Mouse (Mus musculus): ENCODE data around the gene Ccdc38. TPM values are rescaled to one million over a fixed set of nuclear protein-coding genes. Genes with fewer than 3 reads are reported as not detected.

Gene Ccdc38
- polyA plus RNA-seq, 1 experiment from 2014 or later: 0.31 TPM

- peaks cover 8% of the 10 kb centered on the region for H3K4me1 ChIP-seq
- H3K9me3 ChIP-seq (replicated peaks): no peaks in the 10 kb centered on the region
- peak overlapping the region; percentile 86 for H3K27ac ChIP-seq (replicated peaks)
- no peaks in the 10 kb centered on the region for H3K27me3 ChIP-seq (ENCODE audit: low read depth, poor library complexity, severe bottlenecking)
- peak; percentile 85 for DNase-seq (ENCODE audit: low spot score)
- WGBS: 3% methylated on average over 22 of the region's 22 CpGs
- peak overlapping the region; percentile 60 for H3K4me3 ChIP-seq
- H3K36me3 ChIP-seq: no peaks in the 10 kb centered on the region
Observed at GRCm38 (mm10) chr10:93594022-93594482, 53.6 kb downstream of the Ccdc38 start.

- no peak overlapping the region for H3K4me3 ChIP-seq
- H3K36me3 ChIP-seq: no peaks in the 10 kb centered on the region
- H3K27me3 ChIP-seq (ENCODE audit: low read depth, poor library complexity, severe bottlenecking): no peaks in the 10 kb centered on the region
- DNase-seq (ENCODE audit: low spot score): no peak
- H3K4me1 ChIP-seq: 0 out of 2 replicates have a peak, but pooled peaks cover 3% of the 10 kb centered on the region
- WGBS: 68% methylated on average over 4 of the region's 4 CpGs
- H3K27ac ChIP-seq (replicated peaks): no peak overlapping the region
- no peaks in the 10 kb centered on the region for H3K9me3 ChIP-seq (replicated peaks)
Observed at GRCm38 (mm10) chr10:93595831-93596230, 55.4 kb downstream of the Ccdc38 start.

GRCm38 (mm10) chr10:93596641-93597040, 56.2 kb downstream of the Ccdc38 start:
- WGBS: 73% methylated on average over 3 of the region's 3 CpGs
- Histone ChIP-seq H3K27ac (replicated peaks) (no peak overlapping the region), H3K4me1 (0 out of 2 replicates have a peak, but pooled peaks cover 3% of the 10 kb centered on the region), H3K9me3 (replicated peaks) (no peaks in the 10 kb centered on the region), H3K4me3 (no peak overlapping the region), H3K36me3 (no peaks in the 10 kb centered on the region), H3K27me3 (ENCODE audit: low read depth, poor library complexity, severe bottlenecking) (no peaks in the 10 kb centered on the region)
- DNase-seq (ENCODE audit: low spot score): no peak

GRCm38 (mm10) chr10:93602309-93602708, 61.9 kb downstream of the Ccdc38 start:
- Histone ChIP-seq H3K4me3 (no peak overlapping the region), H3K27me3 (ENCODE audit: low read depth, poor library complexity, severe bottlenecking) (no peaks in the 10 kb centered on the region), H3K4me1 (no peaks in the 10 kb centered on the region), H3K36me3 (no peaks in the 10 kb centered on the region), H3K27ac (replicated peaks) (no peak overlapping the region), H3K9me3 (replicated peaks) (no peaks in the 10 kb centered on the region; the same call in 1 of the 2 replicates)
- 78% methylated on average over 5 of the region's 5 CpGs for WGBS
- no peak for DNase-seq (ENCODE audit: low spot score)

DNA sequence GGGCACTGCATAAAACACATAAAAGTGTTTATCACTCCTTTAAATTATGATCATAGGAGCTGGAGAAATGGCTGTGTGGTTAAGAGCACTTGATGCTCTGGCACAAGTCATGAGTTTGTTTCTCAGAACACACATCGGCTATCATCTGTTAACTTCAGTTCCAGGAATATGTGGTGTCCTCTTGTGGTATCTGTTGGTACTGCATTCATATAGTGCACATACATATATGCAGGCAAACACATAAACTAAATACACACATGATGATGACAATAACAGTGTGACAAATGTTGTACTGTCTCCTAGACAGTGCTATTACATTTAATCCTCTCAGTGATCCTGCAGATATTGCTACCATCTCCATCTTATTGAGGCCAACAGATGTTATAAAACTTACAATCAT, 62.8 kb downstream of the Ccdc38 start:
- H3K9me3 ChIP-seq (replicated peaks): no peaks in the 10 kb centered on the region; the same call in 1 of the 2 replicates
- no peaks in the 10 kb centered on the region for H3K4me1 ChIP-seq
- H3K36me3 ChIP-seq: no peaks in the 10 kb centered on the region
- H3K27ac ChIP-seq (replicated peaks): no peak overlapping the region
- no peaks in the 10 kb centered on the region for H3K27me3 ChIP-seq (ENCODE audit: low read depth, poor library complexity, severe bottlenecking)
- no peak for DNase-seq (ENCODE audit: low spot score)
- no peak overlapping the region for H3K4me3 ChIP-seq
- WGBS: 91% methylated on average over 1 of the region's 1 CpGs

GRCm38 (mm10) chr10:93606326-93606725, 65.9 kb downstream of the Ccdc38 start:
- H3K27ac ChIP-seq (replicated peaks): no peak overlapping the region
- no peak for DNase-seq (ENCODE audit: low spot score)
- no peak overlapping the region for H3K4me3 ChIP-seq
- H3K36me3 ChIP-seq: no peaks in the 10 kb centered on the region
- 92% methylated on average over 9 of the region's 9 CpGs for WGBS
- no peaks in the 10 kb centered on the region for H3K27me3 ChIP-seq (ENCODE audit: low read depth, poor library complexity, severe bottlenecking)
- no peaks in the 10 kb centered on the region for H3K4me1 ChIP-seq
- H3K9me3 ChIP-seq (replicated peaks): no peaks in the 10 kb centered on the region; the same call in 1 of the 2 replicates

DNA sequence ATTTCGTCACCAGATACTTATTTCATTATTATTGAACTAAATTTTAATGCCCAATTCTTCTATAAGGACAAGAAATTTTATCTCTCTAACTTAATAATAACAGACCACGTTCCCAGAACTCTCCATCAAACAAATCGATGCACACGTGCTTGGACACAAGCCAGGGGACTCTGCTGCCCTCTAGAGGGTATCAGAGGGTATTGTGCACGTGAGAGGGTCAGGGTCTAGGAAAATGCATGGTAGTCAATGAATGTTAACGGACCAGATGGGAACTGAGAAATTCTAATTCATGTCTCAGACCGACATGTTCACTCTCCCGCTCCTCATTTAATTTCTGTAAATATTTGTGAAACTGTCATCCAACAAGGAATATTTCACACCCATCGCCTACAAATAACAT, 67.6 kb downstream of the Ccdc38 start:
- no peak for DNase-seq (ENCODE audit: low spot score)

GRCm38 (mm10) chr10:93609236-93609635, 68.8 kb downstream of the Ccdc38 start:
- 91% methylated on average over 7 of the region's 7 CpGs for WGBS
- no peak overlapping the region for H3K27ac ChIP-seq (replicated peaks)
- H3K27me3 ChIP-seq (ENCODE audit: low read depth, poor library complexity, severe bottlenecking): no peaks in the 10 kb centered on the region
- H3K36me3 ChIP-seq: no peaks in the 10 kb centered on the region
- no peak overlapping the region for H3K4me3 ChIP-seq
- no peaks in the 10 kb centered on the region for H3K9me3 ChIP-seq (replicated peaks)
- H3K4me1 ChIP-seq: no peaks in the 10 kb centered on the region
- DNase-seq (ENCODE audit: low spot score): no peak

More for the DNA sequence above, 67.6 kb downstream of the Ccdc38 start:
- 66% methylated on average over 9 of the region's 9 CpGs for WGBS
- Histone ChIP-seq H3K4me1 (no peaks in the 10 kb centered on the region), H3K27ac (replicated peaks) (no peak overlapping the region), H3K9me3 (replicated peaks) (no peaks in the 10 kb centered on the region; the same call in 1 of the 2 replicates), H3K4me3 (no peak overlapping the region), H3K27me3 (ENCODE audit: low read depth, poor library complexity, severe bottlenecking) (no peaks in the 10 kb centered on the region), H3K36me3 (no peaks in the 10 kb centered on the region)

GRCm38 (mm10) chr10:93610896-93611295, 70.5 kb downstream of the Ccdc38 start:
- Histone ChIP-seq H3K4me3 (no peak overlapping the region), H3K36me3 (no peaks in the 10 kb centered on the region), H3K27ac (replicated peaks) (no peak overlapping the region), H3K9me3 (replicated peaks) (no peaks in the 10 kb centered on the region), H3K4me1 (no peaks in the 10 kb centered on the region), H3K27me3 (ENCODE audit: low read depth, poor library complexity, severe bottlenecking) (no peaks in the 10 kb centered on the region)
- no peak for DNase-seq (ENCODE audit: low spot score)
- WGBS: 96% methylated on average over 1 of the region's 1 CpGs

DNA sequence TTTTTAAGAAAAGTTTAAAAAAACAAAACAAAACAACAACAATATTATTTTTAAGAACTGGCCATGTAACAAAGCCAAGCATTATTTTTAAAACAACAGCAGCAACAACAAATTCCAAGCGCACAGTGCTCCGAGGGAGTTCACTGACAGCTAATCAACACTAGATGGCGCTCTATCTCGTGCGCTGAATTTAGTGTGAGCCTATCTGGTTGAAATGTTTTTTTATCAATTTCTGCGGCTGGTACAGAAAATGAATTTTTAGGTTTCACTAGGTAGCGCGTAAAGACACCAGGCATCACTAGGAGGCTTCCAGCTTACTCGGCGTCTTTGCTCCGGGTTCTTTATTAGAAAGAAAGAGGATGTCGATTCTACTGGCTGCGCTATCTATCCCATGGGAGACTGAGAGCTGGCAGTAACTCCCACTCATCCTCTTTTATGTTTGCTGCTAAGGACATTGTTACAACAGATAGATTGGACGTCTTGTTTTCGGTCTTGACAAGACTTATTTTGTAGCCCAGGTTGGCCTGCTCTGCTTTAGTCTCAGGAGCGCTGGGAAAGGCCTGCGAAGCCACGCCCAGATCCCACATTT, 71.1 kb downstream of the Ccdc38 start:
- no peaks in the 10 kb centered on the region for H3K27me3 ChIP-seq (ENCODE audit: low read depth, poor library complexity, severe bottlenecking)
- H3K36me3 ChIP-seq: no peaks in the 10 kb centered on the region
- 56% methylated on average over 18 of the region's 18 CpGs for WGBS
- peak; percentile 37 for DNase-seq (ENCODE audit: low spot score)
- H3K9me3 ChIP-seq (replicated peaks): no peaks in the 10 kb centered on the region
- no peak overlapping the region for H3K27ac ChIP-seq (replicated peaks)
- H3K4me3 ChIP-seq: no peak overlapping the region
- H3K4me1 ChIP-seq: no peaks in the 10 kb centered on the region

GRCm38 (mm10) chr10:93614850-93615249, 74.4 kb downstream of the Ccdc38 start:
- Histone ChIP-seq H3K27me3 (ENCODE audit: low read depth, poor library complexity, severe bottlenecking) (no peaks in the 10 kb centered on the region), H3K36me3 (no peaks in the 10 kb centered on the region), H3K9me3 (replicated peaks) (no peaks in the 10 kb centered on the region), H3K4me1 (no peaks in the 10 kb centered on the region), H3K4me3 (no peak overlapping the region), H3K27ac (replicated peaks) (no peak overlapping the region)
- DNase-seq (ENCODE audit: low spot score): no peak
- WGBS: 89% methylated on average over 8 of the region's 8 CpGs

DNA sequence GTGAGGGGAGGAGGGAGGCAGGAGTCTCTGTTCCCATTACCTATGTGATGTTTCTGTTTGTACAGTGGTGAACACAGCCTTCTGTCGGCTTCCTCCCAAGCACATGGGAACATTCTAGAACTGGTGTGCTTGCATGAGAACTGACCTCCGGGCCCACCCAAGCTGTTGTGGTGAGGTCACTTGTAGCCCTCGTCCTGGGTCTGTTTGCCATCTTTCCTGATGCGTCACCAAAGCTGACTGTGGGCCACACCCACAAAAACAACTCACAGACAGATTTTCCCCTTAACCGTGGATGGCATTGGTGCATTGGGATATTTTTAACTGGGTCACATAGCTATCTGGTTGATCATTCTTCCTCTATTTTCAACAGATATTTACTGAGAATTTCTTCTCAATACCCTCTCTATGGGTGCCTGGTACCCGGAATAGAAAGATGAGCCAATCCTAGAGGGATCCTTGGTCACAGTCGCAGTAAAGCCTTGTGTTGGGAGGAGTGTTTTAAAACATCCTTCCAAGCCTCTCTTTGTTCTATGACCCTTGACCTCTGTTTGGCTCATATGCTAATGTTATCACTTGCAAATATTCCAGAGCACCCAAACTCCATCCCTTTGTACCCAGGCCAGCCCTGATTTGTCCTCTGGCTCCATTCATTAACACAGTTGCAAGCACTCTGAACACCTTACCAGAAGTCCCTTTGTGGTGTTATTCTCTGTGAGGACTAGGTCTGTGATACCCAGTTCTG, 80.2 kb downstream of the Ccdc38 start:
- Histone ChIP-seq H3K4me1 (peaks cover 7% of the 10 kb centered on the region), H3K9me3 (replicated peaks) (no peaks in the 10 kb centered on the region), H3K4me3 (no peak overlapping the region), H3K36me3 (no peaks in the 10 kb centered on the region), H3K27me3 (ENCODE audit: low read depth, poor library complexity, severe bottlenecking) (no peaks in the 10 kb centered on the region), H3K27ac (replicated peaks) (no peak overlapping the region)
- no peak for DNase-seq (ENCODE audit: low spot score)
- 79% methylated on average over 7 of the region's 7 CpGs for WGBS

DNA sequence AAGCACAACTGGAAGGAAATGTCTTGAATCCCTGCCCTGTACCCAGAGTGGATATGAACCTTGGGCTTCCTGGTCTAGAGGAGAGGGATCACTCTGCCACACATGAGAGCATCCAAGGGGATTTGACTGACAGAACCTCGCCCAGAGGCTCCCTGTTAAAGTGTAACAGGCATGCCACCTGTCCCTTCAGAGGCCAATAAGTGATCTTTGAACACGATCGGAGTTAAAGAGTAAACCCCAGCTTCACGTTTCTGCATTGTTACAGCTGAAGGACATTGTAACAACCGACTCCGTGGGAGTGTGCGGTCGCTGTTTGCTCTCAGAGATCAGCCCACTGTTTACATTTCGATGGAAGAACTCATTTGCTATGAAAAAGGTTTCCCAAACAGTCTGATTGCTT, 83.3 kb downstream of the Ccdc38 start:
- no peaks in the 10 kb centered on the region for H3K9me3 ChIP-seq (replicated peaks)
- no peak for DNase-seq (ENCODE audit: low spot score)
- peaks cover 7% of the 10 kb centered on the region for H3K4me1 ChIP-seq
- no peak overlapping the region for H3K27ac ChIP-seq (replicated peaks)
- no peak overlapping the region for H3K4me3 ChIP-seq
- H3K36me3 ChIP-seq: no peaks in the 10 kb centered on the region
- H3K27me3 ChIP-seq (ENCODE audit: low read depth, poor library complexity, severe bottlenecking): no peaks in the 10 kb centered on the region
- 68% methylated on average over 9 of the region's 9 CpGs for WGBS

Measured in midbrain, embryonic 10.5 days (tissue).